Mouse (Mus musculus): Measurements from ENCODE around the gene Slc25a12.
"Not testable (repeated sequence)": the region's sequence is repeated elsewhere in the genome, so short reads cannot be mapped to it uniquely, and the experiment has no call there.

The Slc25a12 gene

DNA sequence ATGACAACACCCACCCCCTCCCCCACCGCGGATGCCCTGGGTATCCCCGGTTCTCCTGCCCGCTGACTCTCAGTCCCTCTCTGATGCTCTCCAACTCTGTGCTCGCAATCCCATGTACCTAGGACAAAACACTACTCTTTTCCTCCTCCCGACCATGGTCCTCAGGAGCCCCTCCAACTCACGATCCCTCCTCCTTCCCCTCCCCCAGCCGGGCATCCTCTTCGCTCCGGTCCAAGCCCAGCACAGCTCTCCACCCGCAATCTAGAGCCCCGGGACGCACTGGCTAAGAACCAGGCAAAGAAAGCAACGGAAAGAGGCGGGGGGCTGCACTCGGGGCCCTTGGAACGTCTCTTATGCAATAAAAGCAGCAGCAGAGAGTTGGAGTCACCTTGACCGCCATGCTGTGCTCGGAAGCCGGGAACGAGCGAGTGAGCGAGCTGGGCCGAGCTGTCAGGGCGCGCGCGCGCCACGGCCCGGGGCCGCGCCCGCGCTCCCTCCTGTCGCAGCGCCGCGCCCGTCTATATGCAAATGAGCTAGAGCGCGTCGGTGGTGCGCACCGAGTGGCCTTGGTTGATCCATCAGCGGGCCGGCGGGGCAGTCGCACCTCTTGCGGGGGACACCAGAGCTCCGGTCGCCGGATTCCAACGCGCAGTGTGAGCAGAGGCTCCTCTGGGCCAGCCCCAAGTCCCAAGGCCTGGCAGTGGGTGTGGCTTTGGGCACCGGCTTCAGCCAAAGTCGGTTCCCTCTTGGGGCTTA, at the start of gene Slc25a12:
Slc25a12 (minus strand) TSS at position 625 of the 756 bp plus-strand sequence.
- peak; percentile 93 for DNase-seq (ENCODE audit: low spot score)

DNA sequence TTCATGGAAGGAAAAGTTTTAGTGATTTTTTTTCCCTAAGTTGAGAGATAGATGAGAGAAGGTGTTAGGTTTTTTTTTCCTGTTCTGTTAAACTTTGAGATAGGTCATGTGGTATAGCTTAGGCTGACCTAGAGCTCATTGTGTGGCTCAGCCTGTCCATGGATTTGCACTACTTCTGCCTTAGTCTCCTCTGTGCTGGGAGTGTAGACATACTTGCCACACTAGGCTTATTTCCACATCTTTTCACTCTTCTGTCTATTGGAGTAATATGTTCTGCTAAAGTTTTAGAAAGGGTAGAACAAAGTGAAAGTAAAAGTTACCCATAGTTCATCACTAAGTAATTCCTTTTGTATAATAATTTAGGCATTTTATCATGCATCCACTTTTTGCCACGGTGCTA, 38.1 kb upstream of the Slc25a12 start:
- DNase-seq (ENCODE audit: low spot score): no peak

DNA sequence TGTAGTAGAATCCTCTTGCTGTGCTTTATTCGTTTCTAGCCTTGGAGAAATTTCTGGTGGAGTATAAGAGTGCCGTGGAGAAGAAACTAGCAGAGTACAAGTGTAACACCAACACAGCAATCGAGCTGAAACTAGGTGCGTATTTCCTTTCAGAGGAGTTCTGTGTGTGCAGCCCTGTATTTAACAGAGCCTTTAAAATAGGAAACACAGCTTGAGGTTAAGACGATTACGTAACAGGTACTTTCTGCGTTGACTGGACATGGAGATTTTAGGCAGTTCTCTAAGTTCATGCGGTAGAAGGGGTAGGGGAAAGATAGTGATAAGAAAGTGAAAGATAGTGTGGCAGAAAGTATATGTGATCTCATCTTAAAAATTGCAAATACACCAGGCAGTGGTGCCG, 22.3 kb upstream of the Slc25a12 start:
- DNase-seq (ENCODE audit: low spot score): no peak

DNA sequence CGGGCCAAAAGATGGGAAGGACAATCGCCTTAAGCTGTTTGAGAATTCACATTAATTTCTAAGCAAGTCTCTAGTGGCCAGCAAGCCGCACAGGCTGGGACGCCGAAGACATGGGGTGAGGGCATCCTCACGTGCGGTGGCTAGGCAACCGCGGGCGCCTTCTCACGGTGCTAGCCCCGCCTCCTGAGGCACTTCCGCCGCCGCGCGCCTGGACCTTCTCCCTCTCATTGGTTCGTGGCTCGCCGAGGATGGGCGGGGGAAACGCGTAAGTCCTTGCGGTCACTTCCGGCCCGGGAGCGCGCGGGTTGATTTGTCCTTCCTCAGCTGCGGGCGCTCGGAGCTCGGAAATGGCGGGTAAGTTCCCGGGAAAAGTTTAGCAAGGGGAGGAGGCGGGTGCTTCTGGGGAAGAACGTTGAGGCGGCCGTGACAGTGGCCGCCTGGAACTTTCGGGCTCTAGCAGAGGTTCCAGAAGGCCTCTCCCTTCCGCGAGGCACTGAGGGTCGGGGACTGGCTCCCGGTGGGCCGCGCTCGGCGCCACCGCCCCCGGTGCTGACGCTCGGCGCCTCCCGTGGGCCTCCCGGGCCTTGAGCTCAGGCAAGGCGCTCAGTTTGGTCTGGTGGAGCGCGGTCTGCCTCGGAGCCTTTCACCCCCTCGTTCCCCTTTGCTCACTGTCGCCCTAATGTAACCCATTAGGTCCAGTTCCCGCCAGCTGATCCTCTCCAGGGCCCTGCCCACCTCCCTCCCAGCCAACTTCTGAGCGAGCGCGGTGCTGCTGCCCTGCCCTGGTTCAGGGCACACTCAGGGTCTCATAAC, 21.6 kb upstream of the Slc25a12 start, which contains the start of gene Hat1:
Hat1 (plus strand) TSS at position 8 of the 813 bp plus-strand sequence.
- DNase-seq (ENCODE audit: low spot score): peak; percentile 99

DNA sequence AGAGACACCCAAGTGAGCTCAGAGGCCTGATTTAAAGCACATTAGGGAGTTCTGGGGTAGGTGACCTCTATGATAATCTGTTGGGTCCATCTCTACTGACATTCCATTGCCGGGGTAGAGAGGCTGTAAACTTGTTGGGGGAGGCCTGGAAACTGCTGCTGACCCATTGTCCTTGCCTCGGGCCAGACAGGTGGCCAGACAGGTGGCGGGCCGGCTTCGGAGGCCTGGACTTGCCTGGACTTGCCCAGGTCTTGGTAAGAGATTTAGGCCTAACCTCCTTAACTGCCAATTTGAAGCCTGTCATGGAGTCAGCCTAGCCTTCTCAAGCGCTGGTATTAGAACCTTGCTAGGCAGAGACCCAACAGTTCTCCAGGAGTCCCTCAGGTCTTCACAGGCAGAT, 20.2 kb upstream of the Slc25a12 start:
- DNase-seq (ENCODE audit: low spot score): no peak

DNA sequence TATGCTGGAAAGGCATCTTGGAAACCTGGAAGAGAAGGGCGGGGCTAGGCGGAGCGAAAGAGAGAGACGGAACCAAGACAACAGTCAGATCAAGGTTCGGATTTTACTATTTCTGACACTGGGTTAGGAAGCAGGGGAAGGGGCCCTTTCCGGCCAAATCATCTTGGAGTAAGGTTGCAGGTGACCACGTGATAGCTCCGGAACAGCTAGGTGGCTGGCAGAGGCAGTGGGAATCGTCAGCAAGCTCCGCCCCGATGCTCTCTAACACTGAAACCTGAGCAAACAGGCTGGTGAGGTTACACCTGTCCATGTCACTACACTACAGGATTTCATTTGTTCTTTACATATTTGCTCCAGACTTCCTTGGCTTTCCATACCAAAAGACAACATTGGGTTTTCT, 16.3 kb upstream of the Slc25a12 start:
- DNase-seq (ENCODE audit: low spot score): no peak

DNA sequence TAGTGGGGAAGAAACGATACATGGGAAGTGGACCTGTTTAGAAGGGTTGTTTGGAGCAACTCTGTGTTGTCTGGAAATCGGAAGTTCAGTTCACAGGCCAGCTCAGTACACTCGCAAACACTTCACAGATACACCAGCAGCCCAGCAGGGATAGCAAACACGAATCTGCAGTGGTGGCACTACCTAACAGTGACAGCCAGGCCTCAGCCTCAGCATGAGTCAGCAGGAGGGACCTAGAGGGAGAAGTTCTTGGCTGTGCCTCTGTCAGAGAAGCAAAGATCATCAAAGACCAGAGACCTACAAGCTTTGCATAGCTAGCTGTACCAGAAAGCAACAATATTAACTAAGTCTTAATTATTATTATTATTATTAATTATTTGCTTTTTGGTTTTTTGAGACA, 14.4 kb upstream of the Slc25a12 start:
- no peak for DNase-seq (ENCODE audit: low spot score)

DNA sequence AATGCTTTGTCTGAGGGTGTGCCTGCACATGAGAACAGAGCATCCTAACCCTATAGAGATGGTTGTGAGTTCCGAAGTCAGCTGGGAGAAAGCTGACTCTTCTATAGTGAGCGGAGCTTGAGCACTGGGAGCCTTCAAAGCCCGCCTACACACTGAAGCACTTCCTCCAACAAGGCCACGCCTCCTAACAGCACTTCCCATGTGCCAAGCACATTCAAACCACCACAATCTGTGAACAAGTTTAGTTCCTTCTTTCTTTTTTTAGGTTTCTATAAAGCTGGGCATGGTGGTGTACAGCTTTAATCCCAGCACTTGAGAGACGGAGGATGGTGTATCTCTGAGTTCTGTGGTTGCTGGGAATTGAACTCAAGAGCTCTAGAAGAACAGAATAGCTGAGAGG, 9.9 kb upstream of the Slc25a12 start:
- DNase-seq (ENCODE audit: low spot score): no peak

DNA sequence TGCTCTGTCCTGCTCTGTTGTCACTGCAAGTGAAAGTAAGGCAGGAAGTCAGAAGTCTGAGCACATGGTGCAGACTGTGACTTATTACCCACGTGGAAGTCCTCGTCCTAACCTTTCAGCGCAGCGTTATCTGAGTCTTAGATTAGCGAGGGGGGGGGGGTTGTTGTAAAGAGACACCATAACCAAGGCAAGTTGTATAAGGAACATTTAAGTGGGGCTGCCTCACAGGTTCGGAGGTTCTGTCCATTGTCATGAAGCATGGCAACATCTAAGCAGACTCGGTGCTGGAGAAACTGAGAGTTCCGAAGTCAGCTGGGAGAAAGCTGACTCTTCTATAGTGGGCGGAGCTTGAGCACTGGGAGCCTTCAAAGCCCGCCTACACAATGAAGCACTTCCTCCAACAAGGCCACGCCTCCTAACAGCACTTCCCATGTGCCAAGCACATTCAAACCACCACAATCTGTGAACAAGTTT, 8.9 kb upstream of the Slc25a12 start:
- DNase-seq (ENCODE audit: low spot score): peak; percentile 46

DNA sequence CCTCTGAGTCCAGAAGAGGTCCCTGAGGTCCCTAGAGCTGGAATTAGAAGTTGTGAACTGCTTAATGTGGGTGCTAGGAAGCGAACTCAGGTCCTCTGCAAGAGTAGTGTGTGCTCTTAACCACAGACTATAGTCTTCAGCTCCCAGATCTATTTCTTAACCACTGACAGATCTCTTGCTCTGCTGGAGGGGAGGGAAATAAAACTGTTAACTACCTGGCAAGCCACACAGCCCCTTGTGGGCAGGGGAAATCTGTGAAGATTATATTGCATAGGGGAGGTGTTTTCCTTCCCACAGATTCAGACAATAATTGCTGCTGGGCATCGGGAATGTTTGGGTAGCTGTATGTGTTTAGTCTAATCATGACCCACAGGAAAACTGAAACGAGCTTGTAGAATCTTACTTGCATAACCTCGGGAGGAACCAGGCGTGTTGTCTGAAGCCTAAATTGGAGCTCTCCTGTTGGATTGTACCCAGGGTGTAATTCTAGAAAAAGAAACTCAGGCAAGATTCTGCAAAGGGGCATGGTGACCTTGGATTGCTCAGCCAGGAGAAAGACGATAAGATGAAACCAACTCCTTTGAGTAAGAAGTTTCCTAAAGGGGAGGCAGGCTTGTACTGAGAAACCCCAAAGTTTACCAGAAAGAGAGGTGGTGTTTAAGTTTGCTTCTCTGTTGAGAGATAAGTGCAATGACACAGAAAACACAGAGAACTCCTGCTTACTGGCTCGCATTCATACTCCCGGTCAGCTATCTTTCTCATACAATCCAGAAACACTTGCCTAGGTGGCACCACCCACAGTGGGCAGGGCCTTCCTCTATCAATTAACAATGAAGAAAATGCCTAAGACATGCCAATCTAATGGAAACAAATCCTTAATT, 7.0 kb upstream of the Slc25a12 start:
- no peak for DNase-seq (ENCODE audit: low spot score)

DNA sequence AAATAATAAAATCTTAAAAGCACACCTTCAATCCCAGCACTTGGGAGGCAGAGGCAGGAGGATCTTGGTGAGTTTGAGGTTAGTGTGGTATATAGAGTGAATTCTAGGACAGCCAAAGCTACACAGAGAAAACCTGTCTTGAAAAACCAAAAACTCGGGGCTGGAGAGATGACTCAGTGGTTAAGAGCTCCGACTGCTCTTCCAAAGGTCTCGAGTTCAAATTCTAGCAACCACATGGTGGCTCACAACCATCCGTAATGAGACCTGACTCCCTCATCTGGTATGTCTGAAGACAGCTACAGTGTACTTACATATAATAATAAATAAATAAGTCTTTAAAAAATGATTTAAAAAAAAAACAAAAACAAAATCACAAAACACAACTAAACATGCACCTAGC, 4.7 kb upstream of the Slc25a12 start:
- DNase-seq (ENCODE audit: low spot score): not testable (repeated sequence)

DNA sequence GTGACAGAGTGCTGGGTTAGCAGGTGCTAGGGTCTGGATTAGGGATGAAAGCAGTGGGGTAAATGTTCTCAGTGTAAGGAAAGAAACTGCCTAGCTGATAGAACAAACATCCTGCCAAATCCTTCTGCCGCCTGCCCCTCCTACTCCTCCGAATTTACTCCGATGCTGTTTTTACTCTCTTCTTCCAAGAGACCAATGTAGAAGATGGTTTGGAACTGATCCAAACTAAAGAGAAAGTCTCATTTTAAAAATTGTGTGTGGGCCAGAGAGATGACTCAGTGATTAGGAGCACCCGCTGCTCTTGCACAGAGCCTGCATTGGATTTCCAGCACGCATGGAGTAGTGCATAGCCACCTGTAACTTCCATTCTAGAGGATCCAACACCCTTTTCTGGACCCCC, 4.2 kb upstream of the Slc25a12 start:
- DNase-seq (ENCODE audit: low spot score): no peak

DNA sequence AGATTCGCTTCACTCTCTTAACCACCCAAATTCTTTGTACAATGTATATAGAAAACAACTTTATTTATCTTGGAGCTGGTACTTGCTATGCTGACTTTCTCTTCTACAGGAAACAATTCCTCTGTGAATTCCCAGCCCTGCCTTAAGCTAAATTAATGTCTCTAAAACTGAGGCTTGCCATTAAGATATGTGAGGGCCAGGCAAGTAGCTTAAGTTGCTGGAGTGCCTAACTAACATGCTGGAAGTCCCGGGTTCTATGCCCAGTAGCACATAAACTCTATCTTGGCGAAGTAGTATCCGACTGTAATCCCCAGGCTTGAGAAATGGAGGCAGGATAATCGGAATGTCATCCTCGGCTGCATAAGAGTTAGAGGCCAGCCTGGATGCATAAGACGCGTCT, 537 bp upstream of the Slc25a12 start:
- no peak for DNase-seq (ENCODE audit: low spot score)

DNA sequence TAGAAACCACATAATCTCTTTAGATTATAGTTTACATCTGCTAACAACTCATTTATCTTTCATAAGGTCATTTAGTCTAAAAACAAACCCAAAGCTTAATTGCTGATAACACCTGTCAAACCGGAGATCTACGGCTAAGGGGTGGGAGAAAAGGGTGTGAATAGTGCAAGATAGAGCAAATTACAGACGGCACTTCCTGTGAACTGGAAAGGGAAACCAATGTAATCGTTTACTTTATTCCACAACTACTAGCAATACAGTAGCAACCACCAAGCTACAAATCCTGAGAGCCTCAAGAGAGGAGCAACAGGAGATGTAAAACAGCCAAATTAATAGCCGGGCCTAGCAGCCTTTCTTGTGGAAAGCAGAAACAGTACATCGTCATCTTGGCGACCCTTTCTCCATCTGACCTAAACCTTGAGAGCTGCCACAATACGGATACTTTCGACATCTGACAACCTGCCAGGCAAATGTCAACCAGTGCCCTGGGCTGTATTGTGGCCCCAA, 878 bp downstream of the Slc25a12 start:
- DNase-seq (ENCODE audit: low spot score): peak; percentile 29

DNA sequence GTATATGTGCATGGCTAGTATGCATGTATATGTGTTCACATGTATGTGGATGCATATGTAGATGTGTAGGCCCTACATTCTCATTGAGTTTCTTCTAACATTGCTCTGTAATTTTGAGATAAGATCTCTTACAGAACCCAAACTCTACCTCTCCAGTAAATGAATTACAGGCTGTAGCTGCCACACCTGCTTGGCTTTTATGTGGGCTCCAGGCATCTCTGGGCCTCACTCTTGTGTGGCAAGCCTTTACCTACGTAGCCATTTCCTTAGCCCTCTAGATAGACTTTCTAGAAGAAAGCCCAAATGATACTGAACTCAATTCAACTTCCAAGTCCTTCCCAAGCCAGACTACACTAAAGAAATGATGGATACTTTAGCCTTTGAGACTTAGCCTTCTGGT, 7.4 kb downstream of the Slc25a12 start:
- no peak for DNase-seq (ENCODE audit: low spot score)

DNA sequence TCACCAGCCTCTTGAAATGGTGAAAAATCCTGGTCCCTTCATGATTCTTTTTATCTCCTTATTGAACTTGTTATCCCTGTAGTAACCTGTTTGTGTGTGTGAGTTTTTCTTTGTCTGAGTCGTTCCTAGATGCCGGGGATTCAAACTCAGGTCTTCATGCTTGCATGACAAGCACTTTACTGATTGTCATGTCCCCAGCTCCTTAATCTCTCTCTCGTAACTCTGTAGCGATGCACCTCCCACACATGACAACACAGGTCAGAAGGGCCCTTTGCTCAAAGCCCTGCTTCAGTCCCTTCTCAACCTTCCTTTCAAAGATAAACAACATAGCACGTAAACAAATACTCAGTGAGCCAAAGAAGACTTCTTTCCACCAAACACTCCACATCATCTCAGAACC, 9.2 kb downstream of the Slc25a12 start:
- no peak for DNase-seq (ENCODE audit: low spot score)

DNA sequence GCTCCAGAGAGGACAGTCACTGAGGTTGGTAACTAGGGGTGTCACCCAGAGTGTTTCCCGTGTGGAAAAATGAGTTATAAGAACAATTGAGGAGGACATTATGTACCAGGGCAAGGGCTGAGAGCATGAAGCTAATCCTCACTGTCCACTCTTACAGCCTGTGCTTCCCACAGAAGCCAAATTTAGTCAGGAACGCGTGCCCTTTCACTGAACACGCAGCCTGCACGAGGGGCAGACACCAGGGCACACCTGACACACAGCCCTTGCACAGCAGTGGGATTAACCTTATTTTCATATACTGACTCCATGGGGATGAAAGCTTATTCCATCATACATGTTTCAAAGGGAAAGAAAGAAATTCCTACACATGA, 13.5 kb downstream of the Slc25a12 start:
- DNase-seq (ENCODE audit: low spot score): no peak

DNA sequence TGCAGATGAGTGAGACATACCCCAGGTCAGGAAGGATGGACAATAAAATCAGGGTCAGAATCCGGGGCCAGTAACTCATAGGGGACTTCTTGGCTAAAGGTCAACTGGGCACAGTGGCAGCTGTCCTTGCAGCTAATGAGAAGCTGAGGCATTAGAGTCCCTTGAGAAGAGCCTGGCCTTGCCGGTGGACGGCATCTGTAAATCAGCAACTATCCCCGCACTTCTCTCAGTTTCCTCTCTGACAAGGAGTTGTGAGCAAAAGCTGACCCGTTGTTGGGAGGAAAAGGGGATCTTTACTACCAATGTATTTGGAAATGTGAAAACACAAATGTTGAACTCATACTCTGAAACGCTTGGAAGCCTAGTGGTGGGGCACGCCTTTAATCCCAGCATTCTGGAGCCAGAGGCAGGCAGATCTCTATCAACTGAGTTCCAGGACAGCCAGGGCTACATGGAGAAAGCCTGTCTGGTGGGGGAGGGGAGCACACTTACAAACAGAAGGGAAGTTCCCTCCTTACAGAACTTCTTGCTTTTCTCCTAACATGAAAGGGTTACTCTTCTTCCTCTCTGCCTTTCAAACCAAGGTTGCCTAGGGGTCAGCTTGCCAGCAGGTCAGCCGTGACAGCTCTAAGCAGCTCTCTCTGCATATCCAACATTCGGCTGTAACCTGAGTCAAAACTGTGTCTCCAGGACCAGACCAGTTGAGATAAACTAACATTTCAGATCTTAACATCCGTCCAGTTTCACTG, 14.1 kb downstream of the Slc25a12 start:
- DNase-seq (ENCODE audit: low spot score): peak; percentile 52

DNA sequence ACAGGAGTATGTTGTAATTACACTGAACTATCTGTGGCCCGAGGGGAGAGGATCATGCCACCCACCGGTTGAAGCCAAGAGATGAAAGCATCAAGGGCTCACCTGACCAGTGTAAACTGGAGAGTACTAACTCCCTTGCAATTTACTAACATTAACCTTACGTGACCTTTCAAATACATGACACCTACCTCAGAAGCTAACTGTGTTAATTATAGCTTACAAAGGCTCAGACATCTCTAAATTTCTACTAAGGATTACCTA, 15.9 kb downstream of the Slc25a12 start:
- DNase-seq (ENCODE audit: low spot score): no peak

DNA sequence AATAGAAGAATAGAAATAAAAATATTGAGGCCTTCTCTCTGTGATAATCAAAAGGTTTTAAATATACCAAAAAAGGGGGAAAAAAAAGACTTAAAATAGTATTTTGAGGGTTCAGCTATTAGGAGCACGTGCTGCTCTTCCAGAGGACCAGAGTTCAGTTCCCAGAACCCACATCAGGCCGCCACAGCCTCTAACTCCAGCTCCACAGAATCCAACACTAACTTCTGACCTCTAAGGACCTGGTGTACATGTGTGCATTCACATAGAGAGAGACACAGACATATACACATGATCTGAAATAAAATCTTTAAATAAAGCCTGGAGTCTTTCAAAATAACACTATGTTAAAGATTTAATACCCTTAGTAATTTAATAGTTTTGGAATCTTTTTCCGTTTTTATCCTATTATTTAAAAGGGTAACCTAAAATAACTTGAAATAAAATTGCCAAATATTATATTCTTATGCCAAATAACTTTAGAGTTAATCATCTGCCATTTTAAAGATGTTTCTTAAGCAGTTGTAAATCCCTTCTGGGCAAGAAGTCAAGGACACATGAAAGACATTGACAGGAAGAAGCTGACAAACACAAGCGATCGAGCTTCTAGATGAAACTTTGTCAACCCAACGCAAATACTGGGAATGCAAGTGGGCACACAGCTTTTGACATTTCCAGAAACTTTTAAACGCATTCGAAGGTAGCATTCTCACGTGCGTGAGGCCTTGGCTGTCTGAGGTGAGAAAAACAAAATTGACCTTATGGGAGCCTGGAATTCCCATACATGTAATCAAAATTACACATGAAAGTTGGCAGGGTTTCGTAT, 16.4 kb downstream of the Slc25a12 start:
- DNase-seq (ENCODE audit: low spot score): no peak

DNA sequence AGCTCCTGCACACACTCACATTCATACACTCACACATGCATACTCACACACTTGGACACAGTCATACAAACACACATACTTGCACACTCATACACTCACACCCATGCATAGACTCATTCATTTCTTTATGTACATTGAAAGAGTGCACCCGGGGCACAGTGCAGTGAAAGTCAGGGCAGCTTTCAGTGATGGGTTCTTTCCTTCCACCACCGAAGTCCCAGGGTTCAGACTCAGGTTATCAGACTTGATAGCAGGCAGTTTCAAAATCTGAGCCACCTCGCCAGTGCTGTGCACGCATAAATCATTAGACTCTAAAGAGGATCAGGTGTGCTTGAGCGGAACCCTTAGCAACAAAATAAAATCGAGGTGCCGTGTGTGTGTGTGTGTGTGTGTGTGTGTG, 17.4 kb downstream of the Slc25a12 start:
- no peak for DNase-seq (ENCODE audit: low spot score)
